Mouse (Mus musculus): ENCODE data around the gene Gata3.

GRCm38 (mm10) chr2:9860698-9861097 is 29.1 kb downstream of the Gata3 start:
- TF ChIP-seq CTCF (IDR thresholded peaks at IDR 0.05; ENCODE audit: low read depth, low read length) (no peak), EP300 (IDR thresholded peaks at IDR 0.05; ENCODE audit: insufficient read depth, low read depth, low read length) (0 out of 2 replicates have a peak, but pooled peaks have one; percentile 45), POLR2A (IDR thresholded peaks at IDR 0.05; ENCODE audit: insufficient read depth, low read length) (no peak)

Measured in ES-Bruce4 (cell line).